Mouse (Mus musculus): ENCODE measurements at regions not wholly inside any gene's neighbourhood (a gene's known extent, or its start where the extent isn't known, plus 50 kb on each side); places are given as distances from the start of the nearest gene placed in this dataset.

DNA sequence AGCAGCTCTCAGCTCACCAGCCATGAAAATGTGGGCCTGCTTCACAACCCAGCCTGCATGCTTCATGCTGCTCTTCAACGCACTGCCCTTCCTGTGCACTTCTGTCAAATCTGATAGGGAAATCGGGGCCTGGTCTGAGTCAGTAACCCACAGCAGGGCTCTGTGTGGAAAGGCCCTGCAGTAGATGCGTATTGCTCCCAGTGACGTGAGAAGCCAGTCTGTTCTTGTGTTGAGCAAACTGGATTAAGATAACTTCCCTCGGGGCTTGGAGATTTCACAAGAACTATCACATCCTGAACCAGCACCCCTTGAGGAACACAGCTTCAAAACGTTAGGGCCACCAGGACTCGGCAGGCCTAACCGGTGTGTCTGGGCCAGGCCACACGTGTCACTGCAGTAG lies 106.5 kb upstream of the Klf14 start:
- peak; percentile 97 for DNase-seq (ENCODE audit: low read depth)

DNA sequence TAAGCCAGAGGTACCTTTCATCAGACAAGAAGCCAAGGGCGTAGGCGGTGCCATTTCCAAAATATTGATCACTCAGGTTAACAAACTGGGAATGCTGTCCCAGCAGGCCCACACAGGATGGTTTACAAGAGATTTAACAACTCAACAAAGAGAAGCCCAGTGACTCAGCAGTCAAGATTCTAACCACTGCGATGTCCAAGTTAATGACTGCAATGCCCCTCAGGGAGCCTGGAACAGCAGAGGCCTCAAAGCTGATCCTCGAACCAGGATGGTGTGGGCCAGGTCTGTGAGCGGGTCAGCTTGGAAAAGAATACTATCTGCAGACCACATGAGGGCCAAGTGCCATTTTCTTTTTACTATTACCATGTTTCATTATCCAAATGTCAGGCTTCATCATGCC lies 108.0 kb upstream of the Klf14 start:
- DNase-seq (ENCODE audit: low read depth), result no peak

DNA sequence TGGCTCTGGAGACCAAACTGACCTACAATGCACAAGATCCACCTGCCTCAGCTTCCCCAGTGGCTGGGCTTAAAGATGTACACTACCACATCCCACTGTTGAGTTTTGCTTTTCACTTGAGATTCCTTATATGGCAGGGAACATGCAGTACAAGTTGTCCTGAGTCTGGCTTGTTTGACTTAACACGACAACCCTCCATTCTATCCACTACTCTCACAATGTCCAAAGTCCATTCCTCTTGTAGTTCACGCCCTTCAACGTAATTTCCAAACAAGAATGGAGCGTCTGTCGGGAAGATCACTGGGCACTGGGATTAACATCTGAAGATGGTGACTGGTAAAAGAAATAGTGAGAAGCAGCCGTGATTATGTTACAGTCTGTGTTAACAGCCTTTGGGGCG lies 108.6 kb upstream of the Klf14 start:
- DNase-seq (ENCODE audit: low read depth), result no peak

DNA sequence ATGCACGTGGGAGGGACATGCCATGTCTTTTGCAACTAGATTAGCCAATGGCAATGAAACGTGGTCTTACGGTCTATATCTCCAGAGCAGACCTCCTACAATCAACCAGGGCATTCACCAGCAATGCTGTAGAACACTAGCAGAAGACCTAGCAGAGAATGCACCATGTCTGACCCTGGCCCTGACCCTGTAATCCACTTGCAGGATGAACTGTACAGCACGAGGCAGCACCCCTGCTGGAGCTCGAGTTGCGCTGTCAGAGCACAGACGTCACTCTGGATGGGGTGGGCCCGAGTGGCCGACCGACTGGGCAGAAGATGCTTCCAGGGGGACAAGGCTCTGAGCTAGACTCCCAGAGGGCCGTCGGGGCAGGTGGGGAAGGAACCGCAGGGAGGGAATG lies 110.4 kb upstream of the Klf14 start:
- DNase-seq (ENCODE audit: low read depth), result no peak

DNA sequence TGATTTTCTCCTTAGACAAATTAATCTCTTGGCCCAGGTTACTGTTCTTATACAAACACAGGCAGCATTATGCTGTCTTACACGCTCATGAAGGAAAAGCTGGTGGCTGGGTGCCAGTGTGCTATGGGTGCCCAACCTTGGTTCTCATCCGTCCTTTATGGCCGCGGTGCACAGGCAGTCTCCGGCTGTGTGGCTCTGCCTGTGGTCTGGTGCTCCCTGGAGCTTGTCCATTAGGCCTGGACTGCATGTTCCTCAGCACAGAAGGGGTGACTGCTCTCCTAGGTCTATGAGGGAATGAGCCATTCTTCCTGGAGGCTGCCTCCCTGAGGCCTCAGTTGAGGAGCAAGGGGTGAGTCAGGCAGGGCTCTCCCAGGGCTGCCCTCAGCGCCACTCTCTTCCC lies 111.7 kb upstream of the Klf14 start:
- DNase-seq (ENCODE audit: low read depth), result no peak

DNA sequence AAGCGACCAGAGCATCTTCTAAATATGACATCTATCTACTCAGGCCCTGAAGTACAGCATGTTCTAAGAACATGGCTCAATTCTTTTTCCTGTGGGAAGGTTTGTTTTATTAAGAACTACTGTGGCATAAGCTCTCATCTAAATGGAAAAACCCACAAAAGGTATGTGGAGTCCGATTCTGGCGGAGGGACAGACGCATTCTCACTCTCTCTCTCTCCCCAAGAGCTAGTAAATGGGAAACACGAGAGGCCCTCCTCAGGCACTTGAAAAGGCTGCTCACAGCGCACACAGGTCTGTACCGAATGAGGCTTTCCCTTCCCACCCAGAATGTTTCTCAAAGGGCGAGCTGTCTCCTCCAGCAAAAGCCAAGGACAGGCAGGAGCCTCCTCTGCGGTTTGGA lies 112.1 kb upstream of the Klf14 start:
- DNase-seq (ENCODE audit: low read depth), result no peak

DNA sequence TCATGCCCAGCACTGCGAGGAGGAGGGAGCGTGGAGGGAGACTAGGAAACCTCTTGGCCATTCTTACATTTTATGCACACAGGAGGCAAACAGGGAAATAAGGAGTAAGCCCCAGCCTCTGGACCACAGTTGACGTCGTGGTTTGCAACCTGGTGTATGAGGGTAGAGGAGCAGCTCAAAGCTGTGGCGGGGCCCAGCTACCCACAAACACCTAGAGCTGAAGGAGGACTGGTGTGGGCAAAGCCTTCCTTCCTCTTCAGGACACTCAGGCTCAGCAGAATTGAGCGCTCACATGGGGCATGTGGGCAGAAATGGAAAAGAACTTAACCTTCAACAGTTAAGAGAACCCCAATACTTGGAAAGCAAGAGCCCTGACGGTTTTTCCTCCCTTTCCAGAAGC lies 113.2 kb upstream of the Klf14 start:
- DNase-seq (ENCODE audit: low read depth), result no peak

DNA sequence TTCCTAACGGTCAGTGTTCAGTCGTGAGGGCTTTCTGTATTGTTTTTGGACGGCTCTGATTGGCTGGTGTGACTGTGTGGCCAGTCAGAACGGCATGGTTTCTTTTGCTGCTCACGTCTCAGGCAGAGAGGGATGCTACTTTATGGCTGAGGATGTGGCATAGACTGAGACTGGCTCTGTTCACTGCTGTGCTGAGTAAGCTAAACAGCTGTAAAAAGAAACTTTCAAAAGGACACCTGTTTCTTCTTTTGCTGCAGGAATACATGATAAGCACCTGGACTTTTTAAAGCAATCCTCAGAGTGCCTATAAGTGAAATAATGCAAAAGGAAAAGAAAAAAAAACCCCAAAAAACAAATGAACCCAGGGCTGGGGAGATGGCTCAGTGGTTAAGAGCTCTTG lies 113.7 kb upstream of the Klf14 start:
- DNase-seq (ENCODE audit: low read depth), result no peak

DNA sequence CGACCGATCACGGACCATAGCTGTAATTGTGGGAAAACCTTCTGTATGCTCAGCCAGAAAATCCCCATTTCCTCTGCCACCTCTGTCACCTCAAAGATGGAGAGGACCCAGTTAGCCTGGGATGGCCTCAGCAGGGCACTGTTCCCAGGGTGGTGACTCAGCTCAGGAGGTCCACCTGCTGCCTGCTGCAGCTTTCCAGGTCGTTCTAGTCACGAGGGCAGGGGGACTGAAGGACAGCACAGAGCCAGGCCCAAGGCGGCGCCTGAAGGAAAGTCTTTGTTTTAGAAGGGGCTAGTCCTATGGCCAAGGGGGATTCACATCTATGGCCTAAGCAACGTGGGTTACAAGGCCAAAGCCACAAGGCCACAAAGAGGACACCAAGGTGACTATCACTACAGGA lies 114.5 kb upstream of the Klf14 start:
- DNase-seq (ENCODE audit: low read depth), result no peak

DNA sequence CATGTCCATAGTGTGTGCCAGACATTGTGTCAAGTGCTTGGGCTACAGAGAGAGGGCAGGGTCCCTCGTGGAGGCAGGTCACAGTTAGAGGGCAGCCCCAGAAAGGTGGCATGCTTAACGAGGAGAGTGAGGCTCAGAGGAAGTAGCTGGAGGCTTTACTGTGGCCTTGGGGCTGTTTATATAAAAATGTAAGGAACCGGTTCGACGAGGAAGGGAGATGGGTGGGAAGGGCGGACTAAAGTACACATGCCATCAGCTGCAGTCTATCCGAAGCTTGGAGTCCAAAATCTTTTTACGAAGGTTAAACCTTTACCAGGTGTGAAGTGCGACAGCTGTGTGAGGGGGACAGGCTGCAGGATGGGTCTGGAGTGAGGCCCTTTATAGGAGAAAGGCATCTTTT lies 115.5 kb upstream of the Klf14 start:
- DNase-seq (ENCODE audit: low read depth), result no peak

DNA sequence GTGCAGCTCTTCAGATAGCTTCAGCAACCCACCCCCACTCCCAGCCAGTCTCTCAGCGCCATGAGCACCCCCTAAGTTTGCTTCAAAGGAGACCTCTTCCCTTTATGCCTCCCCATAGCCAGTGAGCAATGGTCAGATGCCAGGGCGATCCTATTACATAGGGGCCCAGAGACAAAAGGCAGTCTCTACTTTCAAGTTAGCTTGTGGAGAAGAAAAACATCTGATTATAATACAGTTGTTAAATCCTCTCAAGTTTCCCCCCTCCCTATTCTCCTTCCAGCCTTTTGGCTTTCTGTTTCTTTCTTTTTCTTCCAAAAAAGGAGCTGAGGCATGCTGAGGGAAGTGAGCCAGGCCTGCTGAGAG lies 116.3 kb upstream of the Klf14 start:
- no peak for DNase-seq (ENCODE audit: low read depth)

DNA sequence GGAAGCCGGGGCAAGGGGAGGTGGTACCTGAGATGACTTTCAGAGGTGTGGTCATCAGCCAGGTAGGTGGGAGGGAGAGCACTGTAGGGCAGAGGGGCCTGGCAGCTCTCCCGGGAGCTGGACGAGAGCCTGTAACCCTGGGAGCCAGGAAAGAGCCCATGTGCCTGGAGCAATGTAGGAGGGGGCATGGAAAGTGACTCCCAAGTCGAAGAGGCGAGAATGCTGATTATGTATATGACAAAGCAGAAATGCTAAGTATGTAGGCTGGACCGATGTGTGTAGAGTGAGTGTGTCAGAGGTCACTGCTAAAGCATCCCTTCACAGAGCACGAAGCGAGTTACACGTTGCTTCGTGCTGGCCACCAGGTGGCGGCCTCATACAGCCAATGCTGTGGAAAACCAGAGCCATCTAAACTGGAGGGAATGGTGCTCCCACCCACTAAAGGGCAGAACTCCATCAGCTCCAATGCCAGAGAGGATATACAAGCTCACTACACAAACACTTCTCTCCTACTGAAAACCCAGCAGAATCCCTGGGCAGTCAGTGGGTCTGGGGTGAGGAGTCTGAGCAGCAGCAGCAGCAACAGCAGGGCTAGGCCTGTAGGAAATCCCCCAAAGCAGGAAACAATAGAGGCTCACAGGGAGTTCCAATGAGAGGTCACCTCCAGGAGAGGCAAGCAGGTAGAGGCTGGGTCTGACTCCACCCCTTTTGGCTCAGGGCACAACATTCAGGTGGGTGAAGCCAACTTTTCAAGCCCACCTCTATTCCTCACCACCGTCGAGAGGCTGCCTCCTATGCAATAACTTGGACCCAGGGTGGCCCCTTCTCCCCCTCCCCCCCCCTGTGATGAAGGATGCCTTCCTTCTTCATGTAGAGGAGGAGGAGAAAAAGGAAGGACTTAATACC lies 116.9 kb upstream of the Klf14 start:
- no peak for DNase-seq (ENCODE audit: low read depth)

DNA sequence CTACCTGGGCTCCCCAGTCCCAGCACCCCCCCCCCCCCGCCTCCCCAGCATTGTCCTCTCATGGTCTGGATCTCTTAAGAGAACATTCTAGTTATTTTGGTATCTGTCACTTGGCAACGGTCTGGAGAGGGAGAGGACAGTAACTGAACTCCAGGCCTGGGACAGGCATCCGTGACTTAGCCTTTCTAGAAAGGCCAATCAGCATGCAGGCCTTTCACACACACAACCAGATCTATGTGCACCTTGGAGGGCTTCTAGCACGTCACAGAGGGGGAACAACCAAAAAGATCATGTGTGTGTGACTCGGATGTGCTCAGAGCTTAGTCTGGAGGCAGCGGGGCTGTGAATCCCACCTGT lies 117.6 kb upstream of the Klf14 start:
- DNase-seq (ENCODE audit: low read depth), result no peak

DNA sequence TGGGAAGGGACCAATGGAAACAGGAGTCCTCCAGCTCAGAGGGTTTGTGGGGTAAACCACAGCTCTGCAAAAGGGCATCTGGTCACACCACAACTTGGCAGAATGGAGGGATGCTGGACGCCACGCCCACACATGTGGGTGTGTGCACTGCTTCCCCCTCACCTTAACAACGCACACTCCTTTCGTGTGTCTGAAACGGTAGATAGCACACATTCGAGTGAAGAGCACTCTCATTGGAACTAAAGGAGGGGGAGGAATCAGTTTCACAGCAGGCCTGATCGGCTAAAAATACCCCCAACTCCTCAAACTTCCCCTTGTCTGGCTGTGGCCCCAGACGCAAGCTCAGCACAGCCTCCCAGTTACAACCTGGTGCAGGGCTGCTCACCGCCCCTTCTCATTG lies 118.3 kb upstream of the Klf14 start:
- no peak for DNase-seq (ENCODE audit: low read depth)

DNA sequence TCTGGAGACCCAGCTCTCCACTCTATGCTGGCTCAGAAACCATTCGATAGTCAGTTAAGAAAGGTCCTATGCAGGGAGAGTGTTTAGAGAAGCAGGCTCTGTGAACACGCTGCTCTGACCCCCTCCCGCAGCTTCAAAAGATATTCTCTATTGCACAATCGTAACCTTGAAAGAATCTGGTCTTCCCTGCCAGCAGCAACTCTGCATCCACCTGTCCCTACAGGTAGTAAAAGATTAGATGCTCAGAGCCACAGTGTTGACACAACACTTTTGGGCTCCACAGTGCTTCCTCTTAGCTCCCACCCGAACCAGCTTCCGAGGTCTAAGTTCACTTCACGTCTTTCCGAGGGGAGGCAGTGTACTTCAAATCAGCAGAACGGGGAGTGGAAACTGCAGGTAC lies 118.9 kb upstream of the Klf14 start:
- no peak for DNase-seq (ENCODE audit: low read depth)

DNA sequence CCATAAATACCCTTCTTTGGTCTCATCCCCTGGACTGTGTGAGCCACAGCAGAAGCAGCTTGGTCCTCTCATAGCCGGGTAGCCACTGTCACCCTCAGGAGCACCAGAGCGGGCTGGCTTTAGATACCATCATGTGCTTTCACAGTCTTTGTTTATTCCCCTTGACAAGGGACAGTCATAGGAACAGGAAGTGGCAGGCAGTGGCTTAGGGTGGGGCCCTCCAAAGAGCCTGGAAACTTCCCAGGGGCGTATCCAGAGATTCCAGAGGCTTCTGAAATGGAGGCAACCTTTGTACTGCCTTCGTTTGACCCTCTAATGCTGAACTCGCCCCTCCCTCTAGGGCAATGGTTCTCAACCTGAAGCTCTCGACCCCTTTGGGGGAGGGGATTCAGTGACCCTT lies 119.5 kb upstream of the Klf14 start:
- DNase-seq (ENCODE audit: low read depth), result no peak

DNA sequence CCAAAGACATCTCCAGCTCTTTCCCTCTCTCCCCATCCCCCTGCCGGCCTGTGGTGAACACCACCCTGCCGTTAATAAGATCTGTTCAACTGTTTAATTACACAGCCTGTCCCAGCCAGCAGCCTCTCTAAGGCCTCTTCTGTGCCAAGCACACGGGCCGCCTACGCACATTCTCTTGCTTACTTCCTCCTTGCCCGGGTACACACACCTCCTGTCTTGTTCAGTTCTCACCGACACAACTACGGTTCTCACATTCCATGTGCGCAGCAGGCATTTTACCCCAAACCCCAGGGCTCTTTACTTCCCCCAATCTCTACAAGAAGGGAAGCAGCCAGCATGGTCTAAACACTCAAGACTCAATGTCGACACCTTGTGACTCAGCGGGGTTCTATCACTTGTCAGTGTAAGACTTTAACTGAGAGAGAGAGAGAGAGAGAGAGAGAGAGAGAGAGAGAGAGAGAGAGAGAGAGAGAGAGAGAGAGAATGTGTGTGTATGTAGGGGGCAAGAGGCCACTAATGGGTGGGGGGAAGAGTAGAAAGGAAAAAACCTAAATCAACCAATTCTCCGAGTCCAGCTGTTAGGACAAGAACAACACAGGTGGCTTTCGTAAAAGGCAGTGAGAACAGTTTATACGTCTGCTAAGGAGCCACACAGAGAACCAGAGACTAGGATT lies 120.8 kb upstream of the Klf14 start:
- no peak for DNase-seq (ENCODE audit: low read depth)

DNA sequence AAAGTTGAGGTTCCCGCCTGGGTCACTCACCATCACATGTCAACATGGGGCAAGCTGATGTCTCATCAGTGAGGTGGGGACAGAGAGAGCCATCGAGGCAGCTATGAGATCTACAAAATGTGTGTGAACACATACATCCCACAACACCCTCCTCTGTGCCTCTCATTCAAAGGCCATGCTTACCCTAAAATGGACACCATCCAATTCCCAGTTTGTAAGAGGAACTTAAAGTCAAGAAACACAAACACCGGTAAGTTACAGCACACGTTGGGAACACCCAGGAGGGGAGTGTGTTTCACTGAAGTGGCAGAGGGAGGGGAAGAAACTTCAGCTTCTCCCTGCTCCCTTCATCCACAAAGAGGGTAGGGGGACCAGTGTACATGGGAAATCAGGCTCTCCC lies 121.4 kb upstream of the Klf14 start:
- no peak for DNase-seq (ENCODE audit: low read depth)

DNA sequence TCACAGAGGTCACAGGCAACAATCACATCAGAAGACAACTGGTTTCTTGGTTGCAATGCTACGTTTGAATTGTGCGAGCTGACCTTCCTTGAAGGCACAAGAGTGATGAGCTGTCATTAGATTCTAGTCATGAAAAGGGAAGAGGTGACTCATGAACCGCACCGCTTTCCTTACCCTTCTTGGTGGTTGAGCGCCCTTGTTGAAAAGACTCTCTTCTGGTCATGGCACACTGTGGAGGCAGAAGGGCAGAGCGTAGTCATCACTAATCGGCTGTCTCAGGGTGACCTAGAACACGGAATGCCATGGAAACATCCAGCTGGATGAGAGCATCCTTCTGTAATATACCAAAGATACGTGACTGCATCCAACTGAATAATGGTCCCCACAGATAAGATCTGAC lies 121.8 kb upstream of the Klf14 start:
- no peak for DNase-seq (ENCODE audit: low read depth)

DNA sequence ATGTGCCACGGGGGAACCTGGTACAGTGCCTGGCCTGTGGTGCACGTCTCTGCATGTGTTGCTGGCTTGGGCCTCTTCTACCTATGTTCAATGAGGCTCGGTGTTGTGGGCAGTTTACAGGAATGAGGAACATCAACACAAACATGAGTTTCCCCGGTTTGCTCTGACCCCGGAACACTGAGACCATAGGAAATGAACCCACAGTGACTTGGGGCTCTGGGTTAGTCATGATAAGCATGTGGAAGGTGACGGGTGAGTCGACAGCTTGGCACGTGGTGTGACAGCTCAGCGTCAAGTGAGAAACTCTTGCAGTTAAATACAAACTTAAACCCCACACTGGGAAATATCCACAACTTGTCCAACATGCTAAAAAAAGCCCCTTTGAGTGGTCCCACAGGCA lies 122.4 kb upstream of the Klf14 start:
- DNase-seq (ENCODE audit: low read depth), result no peak

DNA sequence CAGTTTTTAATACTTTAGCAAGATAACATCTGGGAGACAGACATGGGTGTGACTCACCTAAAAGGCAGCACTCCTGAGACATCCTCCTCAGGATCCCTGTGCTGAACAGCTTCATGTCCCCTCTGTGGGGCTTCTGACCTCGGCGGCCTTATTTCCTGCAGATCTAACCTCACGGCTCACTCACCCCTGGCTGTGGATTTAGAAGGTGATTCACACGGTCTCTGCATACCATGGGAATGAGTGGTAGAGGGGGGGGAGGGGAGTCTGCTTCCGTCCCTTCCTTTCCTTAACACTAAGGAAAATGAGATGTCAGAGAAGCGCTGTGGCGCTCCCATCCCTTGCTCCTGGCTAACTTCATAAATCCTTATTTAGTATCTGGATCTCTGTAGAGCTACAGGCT lies 123.1 kb upstream of the Klf14 start:
- no peak for DNase-seq (ENCODE audit: low read depth)

DNA sequence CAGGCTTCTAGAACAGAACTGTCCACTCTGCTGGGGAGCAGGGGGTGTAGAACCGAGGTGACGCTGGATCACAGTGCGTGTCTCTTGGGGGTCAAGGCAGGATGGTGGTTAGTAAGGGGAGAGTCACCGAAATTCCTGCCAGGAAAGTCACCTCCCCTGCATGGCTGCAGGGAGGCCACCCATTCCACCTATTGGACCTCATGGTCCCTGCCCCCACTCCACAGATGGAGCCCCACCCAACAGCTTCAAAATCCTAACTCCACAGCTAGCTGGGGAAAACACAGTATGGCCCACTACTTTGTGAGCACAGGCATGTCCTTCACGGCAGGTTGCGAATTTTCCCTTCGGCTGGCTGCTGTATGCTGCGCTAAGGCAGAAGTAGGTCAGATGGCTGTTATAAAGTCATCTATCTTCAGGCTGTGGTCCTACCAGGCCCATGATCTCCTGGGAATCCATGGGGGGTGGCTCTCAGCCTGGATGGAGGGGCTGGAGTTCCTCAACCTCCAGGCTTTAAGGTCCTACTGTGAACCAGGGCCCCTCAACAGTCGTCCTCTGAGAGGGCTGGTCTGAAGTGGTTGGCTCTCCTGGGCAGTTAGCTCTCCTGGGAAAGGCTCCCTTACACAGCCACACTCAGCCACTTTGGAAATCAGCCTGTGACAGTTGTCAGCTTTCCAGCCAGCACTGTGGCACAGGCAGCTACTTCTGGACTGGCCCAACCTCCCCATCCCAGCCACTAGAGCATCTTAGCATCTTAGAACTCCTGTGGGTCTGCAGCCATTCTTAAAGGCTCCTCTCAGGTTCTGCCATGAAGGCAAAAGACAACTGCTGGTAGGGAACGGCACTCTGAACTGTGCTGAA lies 124.0 kb upstream of the Klf14 start:
- DNase-seq (ENCODE audit: low read depth), result no peak

DNA sequence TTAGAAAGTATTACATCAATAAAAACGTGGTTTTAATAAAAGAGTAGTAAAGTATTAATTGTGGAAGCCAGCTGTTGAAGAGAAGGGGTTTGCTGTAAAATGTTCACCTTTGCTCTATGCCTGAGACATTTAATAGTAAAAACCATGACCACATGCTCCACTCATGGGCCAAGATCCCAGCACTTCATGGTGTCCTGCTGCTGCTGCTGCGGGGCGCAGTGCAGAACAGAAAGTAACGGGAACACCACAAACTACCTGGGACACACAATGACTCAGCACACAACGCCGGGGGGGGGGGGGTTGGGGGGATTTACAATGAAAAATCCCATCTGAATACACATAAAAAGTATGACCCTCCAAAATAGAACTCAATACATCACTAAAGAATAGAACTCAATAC lies 124.8 kb upstream of the Klf14 start:
- no peak for DNase-seq (ENCODE audit: low read depth)

All from gonadal fat pad, adult 2 months (tissue).